Mouse (Mus musculus) heart, adult 8-10 months (tissue): ENCODE results near the gene Kdsr. TPM values are rescaled to one million over a fixed set of nuclear protein-coding genes. Genes with fewer than 3 reads are reported as not detected.

Source experiments
- DNase-seq: peaks from one replicate; pipeline ENCODE4 v3.0.0; 2022; ENCODE audit warnings: low spot score
- total RNA-seq, 4 experiments: library from RNA; stranded (reverse); gene quantifications; 2 replicates each; pipeline ENCODE4 v1.2.4; 2022

Kdsr gene
- total RNA-seq, 4 experiments from 2014 or later: 4.3 to 7.5 (median 5.0) TPM

DNA sequence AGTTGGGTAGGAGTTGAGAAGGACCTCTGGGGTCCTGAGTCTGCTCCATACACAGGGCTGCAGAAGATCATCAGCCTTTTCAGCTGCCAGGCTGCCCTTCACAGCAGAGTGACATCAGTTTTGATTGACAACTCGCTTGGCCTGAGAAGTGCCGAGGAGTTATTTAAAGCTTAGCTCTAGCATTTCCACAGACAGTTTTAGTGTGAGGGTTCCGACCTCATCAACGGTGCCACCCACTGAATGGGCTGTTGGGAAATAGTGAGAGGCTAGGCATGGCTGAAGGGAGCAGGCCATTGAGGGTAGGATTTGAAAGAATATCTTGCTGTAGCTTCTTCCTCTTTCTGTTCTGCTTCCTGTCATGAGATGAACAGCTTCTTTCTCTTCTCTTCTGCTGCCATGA lies 63.9 kb downstream of the Kdsr start:
- DNase-seq: no peak

DNA sequence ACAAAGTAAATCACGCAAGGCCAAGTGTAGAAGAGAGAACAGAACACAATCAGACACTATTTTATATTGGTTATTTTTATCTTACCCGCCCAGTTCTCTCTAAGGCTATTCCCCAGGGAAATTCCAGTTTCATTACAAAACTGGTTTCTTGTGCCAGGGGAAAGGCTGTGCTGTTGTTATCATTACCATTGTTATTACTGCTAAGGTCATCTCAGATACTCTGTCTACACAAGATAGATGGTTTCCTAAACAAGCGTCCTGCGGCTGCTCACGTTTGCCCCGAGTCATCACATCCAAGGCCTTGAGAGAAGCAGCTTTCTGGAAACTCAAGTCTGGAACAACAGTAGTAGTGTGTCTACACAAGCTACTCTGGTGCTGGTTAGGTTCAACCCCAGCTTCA lies 65.2 kb downstream of the Kdsr start:
- DNase-seq: no peak

DNA sequence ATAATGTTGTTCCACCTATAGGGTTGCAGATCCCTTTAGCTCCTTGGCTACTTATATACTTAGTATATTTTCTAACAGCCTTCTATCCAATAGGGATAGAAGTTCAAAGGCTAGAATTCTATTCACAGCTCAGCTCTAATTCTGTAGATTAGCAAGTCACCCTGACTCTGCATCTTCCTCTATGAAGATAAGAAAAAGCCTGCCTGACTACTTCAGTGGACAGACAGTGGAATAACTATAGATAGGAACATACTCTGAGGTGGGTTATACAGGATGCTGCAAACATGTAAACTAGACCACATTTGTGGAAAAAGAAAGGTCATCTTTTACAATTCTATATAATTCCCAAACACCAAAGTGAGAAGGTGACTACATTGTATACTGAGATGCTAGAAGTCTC lies 66.9 kb downstream of the Kdsr start:
- no peak for DNase-seq

DNA sequence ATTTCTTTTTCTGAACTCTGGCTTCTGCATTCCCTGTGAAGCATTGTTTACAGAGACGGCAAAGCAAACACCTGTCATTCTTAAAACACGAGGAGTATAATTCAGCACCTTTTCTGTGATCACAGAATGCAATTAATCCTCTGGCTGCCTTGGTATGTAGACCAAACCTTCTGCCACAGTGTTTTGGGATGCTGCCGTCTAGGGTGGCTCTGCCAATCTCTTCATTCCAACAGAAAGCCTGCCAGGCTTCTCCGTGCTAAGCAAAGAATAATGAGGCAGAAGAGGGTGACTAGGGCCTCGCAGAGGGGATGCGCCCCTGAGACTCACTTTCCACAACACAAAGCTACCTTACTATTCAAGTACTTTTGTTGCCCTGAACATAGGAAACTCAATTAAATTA lies 68.6 kb downstream of the Kdsr start:
- DNase-seq: no peak

DNA sequence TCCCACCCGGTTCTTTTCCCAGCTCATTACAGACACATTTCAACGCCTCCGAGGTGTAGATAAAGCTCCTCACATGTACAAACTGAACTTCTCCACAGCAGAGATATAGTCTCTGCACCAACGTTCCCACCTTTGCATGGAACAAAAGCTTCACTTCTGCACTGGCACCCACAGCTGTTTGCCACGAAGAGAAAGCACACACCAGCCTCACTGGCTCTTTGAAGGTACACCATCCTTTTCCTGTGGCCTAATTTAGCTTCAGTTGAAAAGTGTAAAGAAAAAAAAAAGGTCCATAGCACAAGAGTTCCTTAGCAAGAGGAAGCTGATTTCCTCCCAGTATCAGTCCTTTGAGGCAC lies 71.4 kb downstream of the Kdsr start:
- DNase-seq: no peak

DNA sequence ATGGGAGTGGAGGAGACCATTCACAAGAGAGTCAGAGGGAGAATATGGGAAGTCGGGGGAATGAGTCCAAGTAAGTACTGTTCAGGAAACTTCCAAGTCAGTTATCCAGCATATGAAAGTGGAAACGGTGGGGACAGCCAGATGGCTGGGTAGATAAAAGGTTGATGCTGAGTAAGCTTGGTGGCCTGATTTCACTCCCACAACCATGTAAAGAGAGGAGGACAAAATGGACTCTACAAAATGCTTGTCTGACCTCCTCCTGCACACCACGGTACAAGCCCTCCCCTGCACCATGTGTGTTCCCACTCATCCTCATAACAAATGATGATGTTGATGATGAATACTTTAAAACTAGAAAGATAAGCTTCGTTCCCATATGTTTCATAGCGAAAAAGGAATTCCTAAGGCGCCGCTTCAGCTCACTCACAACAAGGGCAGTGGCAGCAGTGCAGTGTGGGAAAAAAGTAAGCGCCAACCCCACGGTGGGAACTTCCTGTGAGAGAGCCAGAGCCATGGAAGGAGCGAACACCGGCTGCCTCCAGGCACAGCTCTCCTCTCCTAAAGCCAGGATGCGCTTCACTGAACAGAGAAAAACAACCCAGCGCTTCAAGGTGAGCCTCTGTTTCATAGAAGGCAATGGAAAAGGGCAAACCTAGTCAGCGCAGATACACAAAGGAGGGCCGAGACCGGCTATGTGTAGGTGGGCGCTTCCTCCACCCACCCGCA lies 71.9 kb downstream of the Kdsr start:
- no peak for DNase-seq

DNA sequence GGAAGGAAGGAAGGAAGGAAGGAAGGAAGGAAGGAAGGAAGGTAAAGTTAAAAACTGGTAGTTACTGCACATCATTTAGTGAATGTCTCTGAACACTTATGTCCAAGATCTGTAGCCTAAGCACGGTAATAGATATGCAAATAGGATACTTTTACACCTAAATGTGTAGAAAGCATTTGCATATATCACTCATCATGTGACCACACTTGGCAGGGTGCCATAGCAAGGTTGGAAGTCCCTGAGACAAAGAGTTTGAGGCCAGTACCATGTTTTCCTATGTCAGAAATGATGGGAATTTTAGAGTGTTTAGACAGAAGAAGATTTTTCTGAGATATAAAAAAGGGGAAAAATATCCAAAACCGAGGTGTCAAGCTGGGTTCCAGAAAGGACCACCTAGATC lies 73.8 kb downstream of the Kdsr start:
- no peak for DNase-seq

DNA sequence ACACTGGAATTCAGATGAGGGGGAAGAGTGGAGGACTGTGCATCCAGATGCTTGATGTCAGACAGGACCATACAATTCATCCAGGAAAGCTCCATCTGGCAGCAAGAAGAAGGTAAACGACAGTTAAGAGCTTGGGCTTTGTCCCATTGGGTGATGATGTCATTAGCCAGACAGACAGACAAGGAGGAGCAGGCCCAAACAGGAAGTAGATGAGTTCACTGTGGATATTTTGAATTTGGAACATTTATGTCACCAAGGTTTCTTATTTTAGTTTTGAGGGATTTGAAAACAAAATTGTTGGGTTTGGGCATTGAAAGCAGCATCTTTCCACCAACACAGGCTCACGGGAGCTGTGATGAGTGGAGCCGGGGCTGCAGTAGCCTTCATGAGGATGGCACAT lies 75.0 kb downstream of the Kdsr start:
- no peak for DNase-seq

DNA sequence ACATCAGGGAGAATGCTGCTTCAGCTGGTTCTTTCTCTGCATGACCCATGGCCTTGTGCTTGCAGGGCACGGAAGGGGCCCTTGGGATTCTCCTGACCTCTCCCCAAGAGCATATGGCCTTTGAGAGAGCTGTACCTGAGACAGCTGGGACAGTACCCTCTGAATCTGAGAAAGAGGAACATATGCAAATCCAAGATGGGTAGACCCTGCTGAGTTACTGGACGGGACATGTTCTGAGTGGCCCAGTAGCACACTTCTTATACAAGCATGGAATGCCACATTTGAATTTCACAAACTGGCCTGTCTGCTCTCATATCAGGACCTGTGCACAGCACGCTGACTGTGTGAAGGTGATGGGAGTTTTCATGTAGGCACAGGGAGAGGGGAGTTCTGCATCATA lies 76.7 kb downstream of the Kdsr start:
- no peak for DNase-seq

DNA sequence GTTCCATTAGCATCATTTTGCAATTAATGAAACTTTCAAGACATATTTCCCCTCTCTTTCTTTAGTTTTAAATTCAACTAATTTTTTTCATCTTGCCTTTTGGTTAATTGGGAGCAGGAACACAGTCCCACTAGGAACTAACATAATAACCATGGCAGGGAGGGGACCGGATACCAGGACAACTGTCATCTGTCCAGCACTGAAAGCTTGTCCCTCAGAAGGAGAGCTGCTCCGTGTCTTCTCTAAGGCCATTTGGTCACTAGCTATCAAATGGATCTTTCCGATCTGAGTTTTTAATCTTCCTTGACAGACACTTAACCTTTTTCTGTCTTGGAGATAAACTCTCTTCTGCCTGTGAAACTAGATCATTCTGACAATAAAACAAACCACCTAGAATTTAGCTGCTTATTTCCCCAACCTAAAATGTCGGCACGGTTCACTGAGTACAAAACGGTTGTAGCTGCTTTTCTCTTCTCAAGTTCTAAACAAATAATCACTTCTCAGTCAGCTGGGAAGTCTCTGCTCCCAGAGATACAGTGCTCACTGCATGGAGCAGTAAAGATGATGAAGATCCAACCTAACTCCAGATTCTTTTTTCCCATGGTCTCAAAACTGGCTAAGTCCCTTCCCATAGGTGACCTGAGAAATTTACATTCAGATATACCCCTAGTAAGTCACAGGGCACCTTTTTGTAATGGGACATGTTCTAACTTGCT lies 79.6 kb downstream of the Kdsr start:
- no peak for DNase-seq

DNA sequence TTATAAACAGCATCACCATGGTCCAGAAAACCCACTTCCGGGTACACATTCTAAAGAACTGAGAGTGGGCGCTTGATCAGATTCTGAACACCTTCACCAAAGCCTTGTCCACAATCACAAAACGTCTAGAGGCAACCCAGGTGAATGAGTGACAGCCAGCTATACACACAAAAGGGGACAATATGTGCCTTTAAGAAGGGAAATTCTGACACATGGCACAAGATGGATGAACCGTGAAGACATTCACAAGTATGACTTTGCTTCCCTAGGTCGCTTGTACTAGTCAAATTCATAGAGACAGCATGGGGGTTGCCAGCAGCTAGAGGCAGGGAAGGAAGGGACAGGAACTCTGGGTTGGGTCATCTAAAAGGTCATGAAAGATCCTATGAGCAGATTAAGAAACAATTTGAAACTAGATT lies 81.5 kb downstream of the Kdsr start:
- no peak for DNase-seq

Other genes starting within 250 kb of the Kdsr start
- 1 to 10 TPM; 3.7 to 5.4 (median 4.2) TPM for gene Bcl2, start 45.5 kb downstream of the Kdsr start, total RNA-seq
- gene Vps4b, start 37.0 kb upstream of the Kdsr start, total RNA-seq: 10 to 100 TPM; 25.6 to 34.9 (median 29.4) TPM
- under 1 TPM in 1 of 4 experiments, not detected in 3; 0.28 TPM for gene Serpinb5, start 101.4 kb upstream of the Kdsr start, total RNA-seq
- gene Serpinb12, start 174.7 kb upstream of the Kdsr start, total RNA-seq: not detected
- gene Serpinb13, start 221.3 kb upstream of the Kdsr start, total RNA-seq: not detected